Mouse (Mus musculus): ENCODE data around the gene Col4a1. TPM values are rescaled to one million over a fixed set of nuclear protein-coding genes. Genes with fewer than 3 reads are reported as not detected.

The Col4a1 gene
- polyA plus RNA-seq, 1 experiment, result 136 TPM

DNA sequence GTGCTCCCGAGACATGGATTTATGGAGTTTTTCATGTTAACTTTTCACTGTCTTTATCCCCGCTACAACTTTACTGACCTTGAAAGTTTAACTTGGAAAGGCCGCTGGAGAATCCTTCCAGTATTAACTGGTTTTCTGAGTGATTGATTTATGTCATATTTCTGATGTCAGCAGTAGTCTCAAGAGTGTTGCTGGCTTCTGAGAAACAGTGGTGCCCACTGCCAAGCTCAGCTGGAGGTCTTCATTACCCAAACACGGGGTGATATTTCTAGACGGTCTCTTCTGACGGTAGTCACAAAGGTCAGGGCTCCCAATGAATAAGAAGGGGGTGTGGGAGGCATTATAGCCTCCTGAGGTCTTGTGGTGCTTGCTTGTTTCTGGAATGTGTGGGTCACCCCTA lies 21.1 kb upstream of the Col4a1 start:
- Histone ChIP-seq H3K27ac (ENCODE audit: insufficient read depth, low read depth, low read length) (no peak overlapping the region), H3K27me3 (ENCODE audit: control insufficient read depth, insufficient read depth, low read length) (no peaks in the 10 kb centered on the region), H3K36me3 (ENCODE audit: control insufficient read depth, insufficient read depth, low read length) (no peaks in the 10 kb centered on the region), H3K4me3 (ENCODE audit: low read depth, low read length) (no peak overlapping the region), H3K4me1 (ENCODE audit: control insufficient read depth, insufficient read depth, insufficient read length, low read length) (peaks cover 5% of the 10 kb centered on the region; the same call in 1 of the 2 replicates)
- TF ChIP-seq POLR2A (IDR thresholded peaks at IDR 0.05; ENCODE audit: low read depth, low read length), result no peak
- no peak for TF ChIP-seq CTCF (IDR thresholded peaks at IDR 0.05; ENCODE audit: extremely low read depth, insufficient read length, insufficient replicate concordance, low read depth, low read length)
- WGBS, result 70% methylated on average over 6 of the region's 6 CpGs

- WGBS, result 48% methylated on average over 4 of the region's 4 CpGs
Observed at GRCm38 (mm10) chr8:11331561-11331960, 18.9 kb upstream of the Col4a1 start.

GRCm38 (mm10) chr8:11327722-11328417 lies 15.2 kb upstream of the Col4a1 start:
- Histone ChIP-seq H3K27ac (ENCODE audit: insufficient read depth, low read depth, low read length) (no peak overlapping the region), H3K27me3 (ENCODE audit: control insufficient read depth, insufficient read depth, low read length) (no peaks in the 10 kb centered on the region), H3K4me1 (ENCODE audit: control insufficient read depth, insufficient read depth, insufficient read length, low read length) (no peaks in the 10 kb centered on the region; the same call in 1 of the 2 replicates), H3K4me3 (ENCODE audit: low read depth, low read length) (no peak overlapping the region), H3K36me3 (ENCODE audit: control insufficient read depth, insufficient read depth, low read length) (no peaks in the 10 kb centered on the region)
- WGBS, result 60% methylated on average over 5 of the region's 5 CpGs
- TF ChIP-seq CTCF (IDR thresholded peaks at IDR 0.05; ENCODE audit: extremely low read depth, insufficient read length, insufficient replicate concordance, low read depth, low read length) (no peak), POLR2A (IDR thresholded peaks at IDR 0.05; ENCODE audit: low read depth, low read length) (no peak)

More at GRCm38 (mm10) chr8:11331561-11331960, 18.9 kb upstream of the Col4a1 start:
- H3K4me3 ChIP-seq (ENCODE audit: low read depth, low read length), result no peak overlapping the region
- no peaks in the 10 kb centered on the region for H3K36me3 ChIP-seq (ENCODE audit: control insufficient read depth, insufficient read depth, low read length)
- peaks cover 2% of the 10 kb centered on the region; the same call in 1 of the 2 replicates for H3K4me1 ChIP-seq (ENCODE audit: control insufficient read depth, insufficient read depth, insufficient read length, low read length)
- H3K27me3 ChIP-seq (ENCODE audit: control insufficient read depth, insufficient read depth, low read length), result no peaks in the 10 kb centered on the region
- no peak overlapping the region for H3K27ac ChIP-seq (ENCODE audit: insufficient read depth, low read depth, low read length)
- TF ChIP-seq CTCF (IDR thresholded peaks at IDR 0.05; ENCODE audit: extremely low read depth, insufficient read length, insufficient replicate concordance, low read depth, low read length) (no peak), POLR2A (IDR thresholded peaks at IDR 0.05; ENCODE audit: low read depth, low read length) (no peak)

DNA sequence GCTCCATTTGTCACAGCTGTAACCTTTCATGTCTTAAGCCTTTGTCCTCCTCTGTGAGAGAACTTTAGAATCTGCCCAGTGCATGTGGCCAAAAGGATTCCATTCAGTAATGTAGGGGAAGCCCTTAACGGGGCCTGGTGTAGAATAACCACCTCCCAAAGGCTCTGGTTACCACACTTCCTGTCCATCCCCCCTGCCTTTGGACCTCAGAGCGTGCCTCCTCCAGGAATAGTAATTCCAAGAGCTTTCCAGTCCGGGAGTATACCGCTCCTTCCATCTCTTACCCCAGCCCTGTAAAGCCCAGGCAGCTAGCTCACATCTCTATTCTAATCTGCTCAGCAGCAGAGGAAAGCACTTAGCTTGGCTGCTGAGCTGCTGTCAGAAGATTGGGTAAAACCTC lies 14.7 kb upstream of the Col4a1 start:
- H3K4me3 ChIP-seq (ENCODE audit: low read depth, low read length), result no peak overlapping the region
- H3K27me3 ChIP-seq (ENCODE audit: control insufficient read depth, insufficient read depth, low read length), result no peaks in the 10 kb centered on the region
- TF ChIP-seq POLR2A (IDR thresholded peaks at IDR 0.05; ENCODE audit: low read depth, low read length) (no peak), CTCF (IDR thresholded peaks at IDR 0.05; ENCODE audit: extremely low read depth, insufficient read length, insufficient replicate concordance, low read depth, low read length) (no peak)
- H3K27ac ChIP-seq (ENCODE audit: insufficient read depth, low read depth, low read length), result no peak overlapping the region
- WGBS, result 57% methylated on average over 4 of the region's 4 CpGs
- no peaks in the 10 kb centered on the region for H3K36me3 ChIP-seq (ENCODE audit: control insufficient read depth, insufficient read depth, low read length)
- H3K4me1 ChIP-seq (ENCODE audit: control insufficient read depth, insufficient read depth, insufficient read length, low read length), result no peaks in the 10 kb centered on the region; the same call in 1 of the 2 replicates

GRCm38 (mm10) chr8:11324801-11325395 lies 12.3 kb upstream of the Col4a1 start:
- 69% methylated on average over 6 of the region's 6 CpGs for WGBS
- Histone ChIP-seq H3K27ac (ENCODE audit: insufficient read depth, low read depth, low read length) (no peak overlapping the region), H3K36me3 (ENCODE audit: control insufficient read depth, insufficient read depth, low read length) (no peaks in the 10 kb centered on the region), H3K4me1 (ENCODE audit: control insufficient read depth, insufficient read depth, insufficient read length, low read length) (no peaks in the 10 kb centered on the region; the same call in 1 of the 2 replicates), H3K27me3 (ENCODE audit: control insufficient read depth, insufficient read depth, low read length) (no peaks in the 10 kb centered on the region), H3K4me3 (ENCODE audit: low read depth, low read length) (no peak overlapping the region)
- no peak for TF ChIP-seq POLR2A (IDR thresholded peaks at IDR 0.05; ENCODE audit: low read depth, low read length)
- no peak for TF ChIP-seq CTCF (IDR thresholded peaks at IDR 0.05; ENCODE audit: extremely low read depth, insufficient read length, insufficient replicate concordance, low read depth, low read length)

GRCm38 (mm10) chr8:11323681-11324080 lies 11.1 kb upstream of the Col4a1 start:
- no peaks in the 10 kb centered on the region for H3K27me3 ChIP-seq (ENCODE audit: control insufficient read depth, insufficient read depth, low read length)
- no peak overlapping the region for H3K4me3 ChIP-seq (ENCODE audit: low read depth, low read length)
- H3K36me3 ChIP-seq (ENCODE audit: control insufficient read depth, insufficient read depth, low read length), result no peaks in the 10 kb centered on the region
- 40% methylated on average over 1 of the region's 1 CpGs for WGBS
- H3K27ac ChIP-seq (ENCODE audit: insufficient read depth, low read depth, low read length), result peak overlapping the region; percentile 39; the same call in 1 of the 2 replicates
- TF ChIP-seq POLR2A (IDR thresholded peaks at IDR 0.05; ENCODE audit: low read depth, low read length), result no peak
- TF ChIP-seq CTCF (IDR thresholded peaks at IDR 0.05; ENCODE audit: extremely low read depth, insufficient read length, insufficient replicate concordance, low read depth, low read length), result no peak
- H3K4me1 ChIP-seq (ENCODE audit: control insufficient read depth, insufficient read depth, insufficient read length, low read length), result no peaks in the 10 kb centered on the region; the same call in 1 of the 2 replicates

Measured in small intestine, adult 2 months (tissue).